Comparison of ENCODE assay signal across 8 mouse cellular contexts in genomic region chr7:44359908-44360672, GRCm38 (mm10). TPM values are rescaled to one million over a fixed set of nuclear protein-coding genes. Genes with fewer than 3 reads are reported as not detected.
DNase-seq lines count a peak whose midpoint lies in the region; ATAC-seq and TF ChIP-seq lines count a peak whose summit lies in the region.

No protein-coding gene starts in this region.

- no peaks in the 10 kb centered on the region for H3K9me3 ChIP-seq in hindbrain, embryonic 11.5 days (ENCODE audit: control insufficient read depth, low read length)
- H3K9me3 ChIP-seq in lung, postnatal 0 days (ENCODE audit: low read length): no peaks in the 10 kb centered on the region

- H3K27ac ChIP-seq in hindbrain, embryonic 11.5 days (ENCODE audit: low read depth, low read length): peak overlapping the region; percentile 77
- H3K27ac ChIP-seq in lung, postnatal 0 days (ENCODE audit: low read length): peak overlapping the region; percentile 72

- no peak; the same call in 1 of the 2 replicates for TF ChIP-seq CTCF in lung, postnatal 0 days (IDR thresholded peaks at IDR 0.05)

- under 1% methylated on average over 54 of the region's 54 CpGs for WGBS in hindbrain, embryonic 11.5 days
- WGBS in lung, postnatal 0 days: 1% methylated on average over 54 of the region's 54 CpGs

- no peaks in the 10 kb centered on the region for H3K36me3 ChIP-seq in hindbrain, embryonic 11.5 days (ENCODE audit: control insufficient read depth, insufficient read depth, low read length)
- no peaks in the 10 kb centered on the region for H3K36me3 ChIP-seq in lung, postnatal 0 days (ENCODE audit: insufficient read depth, low read length)

- H3K9ac ChIP-seq in hindbrain, embryonic 11.5 days (ENCODE audit: low read depth, low read length): peak overlapping the region; percentile 57
- H3K9ac ChIP-seq in lung, postnatal 0 days (replicated peaks; ENCODE audit: low read depth): no peak overlapping the region

- peak overlapping the region; percentile 43 for H3K4me3 ChIP-seq in hindbrain, embryonic 11.5 days (ENCODE audit: low read depth, low read length)
- peak overlapping the region; percentile 29 for H3K4me3 ChIP-seq in lung, postnatal 0 days (ENCODE audit: low read depth, low read length)

- peak overlapping the region; percentile 87 for H3K4me2 ChIP-seq in hindbrain, embryonic 11.5 days (replicated peaks; ENCODE audit: low read depth, low read length)
- H3K4me2 ChIP-seq in lung, postnatal 0 days (replicated peaks; ENCODE audit: low read depth, low read length): peak overlapping the region; percentile 68

- peaks cover 18% of the 10 kb centered on the region for H3K4me1 ChIP-seq in hindbrain, embryonic 11.5 days (replicated peaks; ENCODE audit: control insufficient read depth, insufficient read depth, low read length)
- 0 out of 2 replicates have a peak, but pooled peaks cover 3% of the 10 kb centered on the region for H3K4me1 ChIP-seq in lung, postnatal 0 days (ENCODE audit: insufficient read depth, low read depth, low read length)

- TF ChIP-seq EP300 in lung, postnatal 0 days (IDR thresholded peaks at IDR 0.05): no peak

- peaks cover 37% of the 10 kb centered on the region for H3K27me3 ChIP-seq in hindbrain, embryonic 11.5 days (ENCODE audit: control insufficient read depth, insufficient read depth, low read length)
- peaks cover 36% of the 10 kb centered on the region for H3K27me3 ChIP-seq in lung, postnatal 0 days (replicated peaks; ENCODE audit: insufficient read depth, low read length)

- peak; percentile 75 for ATAC-seq in hindbrain, embryonic 11.5 days (ENCODE audit: low FRiP score)
- peak; percentile 82 for ATAC-seq in lung, postnatal 0 days

- peak; percentile 83 for DNase-seq in MEL-GATA-1-ER (ENCODE audit: extremely low read depth, low read depth)
- peak; percentile 98 for DNase-seq in cerebellum, adult 8-10 months
- peak; percentile 94 to 98 for DNase-seq in frontal cortex, adult 2 months (ENCODE audit: extremely low spot score in 1 of 2, low spot score in 1 of 2)
- peak; percentile 97 for DNase-seq in hindbrain, embryonic 11.5 days (ENCODE audit: low spot score)
- DNase-seq in layer of hippocampus, postnatal 10 days (ENCODE audit: low spot score in 2 of 2): peak; percentile 92 to 96
- DNase-seq in lung, postnatal 0 days (ENCODE audit: low spot score): peak; percentile 96
- DNase-seq in ovary, postnatal 14 days (ENCODE audit: low spot score): peak; percentile 87
- peak; percentile 78 to 84 for DNase-seq in thymus, postnatal 10 days (ENCODE audit: low spot score in 2 of 2)

RNA-seq across cellular contexts. Expression of gene Syt3, which starts 23.8 kb away (rescaled TPM):
- 56.7 and 57.0 TPM in 2 replicates for polyA plus RNA-seq in frontal cortex, adult 2 months (2012; rRNA removed)
- 2.4 and 3.5 TPM in 2 replicates for polyA plus RNA-seq in hindbrain, embryonic 11.5 days (2014; fragmentation: Nextera tagmentation; extraction: Ambion mirVana)
- total RNA-seq in layer of hippocampus, postnatal 10 days (2021): 10 to 100 TPM; 84.0 to 90.2 TPM
- 0.85 and 1.4 TPM in 2 replicates for polyA plus RNA-seq in lung, postnatal 0 days (2015; fragmentation: Nextera tagmentation; extraction: Ambion mirVana)

RNA-seq across cellular contexts. Expression of gene 1700008O03Rik, which starts 25.5 kb away (rescaled TPM):
- polyA plus RNA-seq in frontal cortex, adult 2 months (2012; rRNA removed): 3.7 and 3.8 TPM in 2 replicates
- polyA plus RNA-seq in hindbrain, embryonic 11.5 days (2014; fragmentation: Nextera tagmentation; extraction: Ambion mirVana): 1.3 and 1.4 TPM in 2 replicates
- total RNA-seq in layer of hippocampus, postnatal 10 days (2021): 1 to 10 TPM; 4.3 to 5.0 TPM
- 0.87 and 1.2 TPM in 2 replicates for polyA plus RNA-seq in lung, postnatal 0 days (2015; fragmentation: Nextera tagmentation; extraction: Ambion mirVana)

RNA-seq across cellular contexts. Expression of gene Shank1, which starts 50.0 kb away (rescaled TPM):
- polyA plus RNA-seq in frontal cortex, adult 2 months (2012; rRNA removed): 130 and 138 TPM in 2 replicates
- 5.1 and 6.9 TPM in 2 replicates for polyA plus RNA-seq in hindbrain, embryonic 11.5 days (2014; fragmentation: Nextera tagmentation; extraction: Ambion mirVana)
- total RNA-seq in layer of hippocampus, postnatal 10 days (2021): 100 to 1,000 TPM; 439 to 476 TPM
- polyA plus RNA-seq in lung, postnatal 0 days (2015; fragmentation: Nextera tagmentation; extraction: Ambion mirVana): 0.23 and 0.27 TPM in 2 replicates

RNA-seq across cellular contexts. Expression of gene Clec11a, which starts 53.4 kb away (rescaled TPM):
- 4.8 and 5.4 TPM in 2 replicates for polyA plus RNA-seq in frontal cortex, adult 2 months (2012; rRNA removed)
- polyA plus RNA-seq in hindbrain, embryonic 11.5 days (2014; fragmentation: Nextera tagmentation; extraction: Ambion mirVana): 2.7 TPM in 2 replicates
- 1 to 10 TPM; 1.9 TPM for total RNA-seq in layer of hippocampus, postnatal 10 days (2021)
- polyA plus RNA-seq in lung, postnatal 0 days (2015; fragmentation: Nextera tagmentation; extraction: Ambion mirVana): 2.1 and 2.5 TPM in 2 replicates

Comparison
In these comparisons a context has a peak if more than half of its experiments do, and no peak if none do; other contexts are left out.
1. Peak in every context shown above with its lines: DNase-seq, ATAC-seq, H3K4me3 ChIP-seq and H3K27ac ChIP-seq.
2. RNA of gene Syt3, which starts 23.8 kb away (polyA plus RNA-seq): 56.7 to 57.0 TPM in frontal cortex, adult 2 months; 2.4 to 3.5 TPM in hindbrain, embryonic 11.5 days and 0.85 to 1.4 TPM in lung, postnatal 0 days; every median in the first group is over 10 times any median in the second.
3. RNA of gene Shank1, which starts 50.0 kb away (polyA plus RNA-seq): 130 to 138 TPM in frontal cortex, adult 2 months; 5.1 to 6.9 TPM in hindbrain, embryonic 11.5 days and 0.23 to 0.27 TPM in lung, postnatal 0 days; every median in the first group is over 10 times any median in the second.